Mouse (Mus musculus) cortical plate, adult 2 months (tissue): ENCODE measurements around the gene Vmn1r86.

Source experiments
- CTCF ChIP-seq: fragments of 200-500 bp; IDR thresholded peaks from 2 replicates; pipeline ENCODE4 v1.5.1; 2011; ENCODE audit warnings: mild to moderate bottlenecking, control low read depth, low read length; ENCODE audit not compliant: insufficient read depth; ENCODE audit errors: extremely low read depth
- POLR2A ChIP-seq: fragments of 200-500 bp; IDR thresholded peaks from 2 replicates; pipeline ENCODE4 v1.6.1; 2011; ENCODE audit warnings: mild to moderate bottlenecking, low read length, control low read depth; ENCODE audit not compliant: insufficient read depth; ENCODE audit errors: extremely low read depth

GRCm38 (mm10) chr7:13053501-13053900 is 66.2 kb downstream of the Vmn1r86 start:
- no peak for TF ChIP-seq CTCF
- TF ChIP-seq POLR2A, result no peak
